7 mouse cellular contexts compared by ENCODE assay signal in genomic region chr10:111164304-111165218, GRCm38 (mm10). TPM values are rescaled to one million over a fixed set of nuclear protein-coding genes. Genes with fewer than 3 reads are reported as not detected.
A peak's percentile ranks its signal among the peaks of the same experiment; 100 is the strongest.
DNase-seq lines count a peak whose midpoint lies in the region; ATAC-seq lines count a peak whose summit lies in the region.

Osbpl8 (plus strand) TSS chr10:111164752.

- H3K9ac ChIP-seq in limb, embryonic 11.5 days (ENCODE audit: low read length), result peak within 1 kb of the TSS; percentile 90
- H3K9ac ChIP-seq in midbrain, embryonic 14.5 days (replicated peaks; ENCODE audit: low read length), result peak within 1 kb of the TSS; percentile 90

- H3K4me1 ChIP-seq in embryonic facial prominence, embryonic 10.5 days, result peaks cover 17% of the 10 kb centered on the region
- 0 out of 2 replicates have a peak, but pooled peaks cover 4% of the 10 kb centered on the region for H3K4me1 ChIP-seq in limb, embryonic 11.5 days (ENCODE audit: control insufficient read depth, insufficient read depth, low read length)
- peaks cover 16% of the 10 kb centered on the region for H3K4me1 ChIP-seq in midbrain, embryonic 14.5 days (ENCODE audit: control insufficient read depth, insufficient read depth, low read length)

- peak within 1 kb of the TSS; percentile 77 for H3K4me2 ChIP-seq in limb, embryonic 11.5 days (ENCODE audit: low read depth, severe bottlenecking)
- H3K4me2 ChIP-seq in midbrain, embryonic 14.5 days (ENCODE audit: low read length), result peak within 1 kb of the TSS; percentile 60

- DNase-seq in adrenal gland, postnatal 10 days, result peak; percentile 100
- DNase-seq in embryonic facial prominence, embryonic 10.5 days (ENCODE audit: low spot score), result peak; percentile 100
- peak; percentile 100 for DNase-seq in heart, adult 11 months
- DNase-seq in kidney, adult 18-20 months, result peak; percentile 100
- peak; percentile 100 for DNase-seq in limb, embryonic 11.5 days (ENCODE audit: low spot score)
- DNase-seq in midbrain, embryonic 14.5 days, result peak; percentile 98
- peak; percentile 100 for DNase-seq in spleen, adult 18-20 months

- H3K27ac ChIP-seq in embryonic facial prominence, embryonic 10.5 days (replicated peaks), result peak within 1 kb of the TSS; percentile 93
- H3K27ac ChIP-seq in limb, embryonic 11.5 days (replicated peaks; ENCODE audit: low read depth, low read length), result peak within 1 kb of the TSS; percentile 77
- peak within 1 kb of the TSS; percentile 95 for H3K27ac ChIP-seq in midbrain, embryonic 14.5 days (replicated peaks; ENCODE audit: low read depth, low read length)

- peak; percentile 93 for ATAC-seq in limb, embryonic 11.5 days (ENCODE audit: insufficient number of reproducible peaks, low FRiP score, low TSS enrichment, low read depth)
- ATAC-seq in midbrain, embryonic 14.5 days (ENCODE audit: low FRiP score, low TSS enrichment), result peak; percentile 96

- no peaks in the 10 kb centered on the region for H3K9me3 ChIP-seq in embryonic facial prominence, embryonic 10.5 days
- H3K9me3 ChIP-seq in limb, embryonic 11.5 days (ENCODE audit: control insufficient read depth, low read length), result no peaks in the 10 kb centered on the region
- no peaks in the 10 kb centered on the region for H3K9me3 ChIP-seq in midbrain, embryonic 14.5 days (ENCODE audit: control insufficient read depth, low read length)

- under 1% methylated on average over 84 of the region's 84 CpGs for WGBS in embryonic facial prominence, embryonic 10.5 days
- whole genome bisulfite sequencing in limb, embryonic 11.5 days, result 1% methylated on average over 59 of the region's 84 CpGs
- WGBS in midbrain, embryonic 14.5 days, result under 1% methylated on average over 77 of the region's 84 CpGs

- peak within 1 kb of the TSS; percentile 98 for H3K4me3 ChIP-seq in embryonic facial prominence, embryonic 10.5 days
- peak within 1 kb of the TSS; percentile 97 for H3K4me3 ChIP-seq in limb, embryonic 11.5 days (ENCODE audit: low read depth, low read length)
- H3K4me3 ChIP-seq in midbrain, embryonic 14.5 days (replicated peaks; ENCODE audit: low read depth, low read length), result peak within 1 kb of the TSS; percentile 97

- no peaks in the 10 kb centered on the region for H3K36me3 ChIP-seq in embryonic facial prominence, embryonic 10.5 days (replicated peaks)
- no peaks in the 10 kb centered on the region for H3K36me3 ChIP-seq in limb, embryonic 11.5 days (ENCODE audit: control insufficient read depth, insufficient read depth, low read length)
- H3K36me3 ChIP-seq in midbrain, embryonic 14.5 days (ENCODE audit: control insufficient read depth, insufficient read depth, low read length), result no peaks in the 10 kb centered on the region

- no peaks in the 10 kb centered on the region for H3K27me3 ChIP-seq in embryonic facial prominence, embryonic 10.5 days (replicated peaks; ENCODE audit: low read depth, poor library complexity, severe bottlenecking)
- no peaks in the 10 kb centered on the region for H3K27me3 ChIP-seq in limb, embryonic 11.5 days (ENCODE audit: control insufficient read depth, insufficient read depth, low read length)
- H3K27me3 ChIP-seq in midbrain, embryonic 14.5 days (ENCODE audit: control insufficient read depth, insufficient read depth, low read length), result no peaks in the 10 kb centered on the region

RNA-seq across cellular contexts. Expression of gene Osbpl8, which starts in this region (rescaled TPM):
- 10 to 100 TPM; 27.1 to 31.0 TPM for total RNA-seq in adrenal gland, postnatal 10 days (2021)
- polyA plus RNA-seq in embryonic facial prominence, embryonic 10.5 days (2016; fragmentation: Nextera tagmentation; extraction: Ambion mirVana), result 9.3 and 9.4 TPM in 2 replicates
- polyA plus RNA-seq in limb, embryonic 11.5 days (2014; fragmentation: Nextera tagmentation; extraction: Ambion mirVana), result 9.1 and 10.4 TPM in 2 replicates
- 17.9 and 19.0 TPM in 2 replicates for polyA plus RNA-seq in midbrain, embryonic 14.5 days (2014; fragmentation: Nextera tagmentation; extraction: Ambion mirVana)

Comparison
In these comparisons a context has a peak if more than half of its experiments do, and no peak if none do; other contexts are left out.
1. Peak in every context shown above with its lines: DNase-seq, ATAC-seq, H3K4me3 ChIP-seq and H3K27ac ChIP-seq.